Mouse (Mus musculus) heart, embryonic 15.5 days (tissue): ENCODE results near the gene Tex44. TPM values are rescaled to one million over a fixed set of nuclear protein-coding genes. Genes with fewer than 3 reads are reported as not detected.
"Not testable (repeated sequence)": the region's sequence is repeated elsewhere in the genome, so short reads cannot be mapped to it uniquely, and the experiment has no call there.

Source experiments
- ATAC-seq: fragments of 200-750 bp; cut with Nextera tagmentation; replicated peaks from 2 replicates; pipeline ENCODE4 v1.8.0; 2017; ENCODE audit warnings: low read depth, moderate TSS enrichment; ENCODE audit not compliant: insufficient number of reproducible peaks, insufficient read depth, low FRiP score
- H3K27ac ChIP-seq: fragments of 300-500 bp; sonication (generic); 2 replicates; pipeline ENCODE4 v1.5.1; 2015; ENCODE audit warnings: mild to moderate bottlenecking, inconsistent platforms
- H3K27me3 ChIP-seq: fragments of 300-500 bp; sonication (generic); 2 replicates; pipeline ENCODE4 v1.6.1; 2015; ENCODE audit warnings: inconsistent platforms
- H3K36me3 ChIP-seq: fragments of 300-500 bp; sonication (generic); 2 replicates; pipeline ENCODE4 v1.6.1; 2015; ENCODE audit warnings: mild to moderate bottlenecking, inconsistent platforms
- H3K4me1 ChIP-seq: fragments of 300-500 bp; sonication (generic); replicated peaks from 2 replicates; pipeline ENCODE4 v1.6.1; 2015; ENCODE audit warnings: inconsistent platforms
- H3K4me2 ChIP-seq: fragments of 300-500 bp; sonication (generic); 2 replicates; pipeline ENCODE4 v1.6.1; 2015; ENCODE audit warnings: inconsistent platforms, mild to moderate bottlenecking, moderate library complexity
- H3K4me3 ChIP-seq: fragments of 300-500 bp; sonication (generic); 2 replicates; pipeline ENCODE4 v1.5.1; 2015; ENCODE audit warnings: mild to moderate bottlenecking, inconsistent platforms
- H3K9ac ChIP-seq: fragments of 300-500 bp; sonication (generic); 2 replicates; pipeline ENCODE4 v1.6.1; 2015; ENCODE audit warnings: mild to moderate bottlenecking, inconsistent platforms
- H3K9me3 ChIP-seq: fragments of 300-500 bp; sonication (generic); replicated peaks from 2 replicates; pipeline ENCODE4 v1.6.1; 2016; ENCODE audit warnings: inconsistent platforms
- WGBS: fragments of 180-500 bp; shearing (Covaris S2); methylation state at CpG from one replicate; pipeline ENCODE4 v1.1.7; 2015; ENCODE audit warnings: mixed read lengths; 5-methylcytosine and 5-hydroxymethylcytosine counted together
- polyA plus RNA-seq: library from polyadenylated mRNA; unstranded; fragments of >200 nt; fragmentation: Nextera tagmentation; extraction: Ambion mirVana; gene quantifications from 2 replicates; pipeline ENCODE4 v1.2.1, GENCODE M21; 2015

The Tex44 gene
- polyA plus RNA-seq, 1 experiment from 2014 or later = not detected

DNA sequence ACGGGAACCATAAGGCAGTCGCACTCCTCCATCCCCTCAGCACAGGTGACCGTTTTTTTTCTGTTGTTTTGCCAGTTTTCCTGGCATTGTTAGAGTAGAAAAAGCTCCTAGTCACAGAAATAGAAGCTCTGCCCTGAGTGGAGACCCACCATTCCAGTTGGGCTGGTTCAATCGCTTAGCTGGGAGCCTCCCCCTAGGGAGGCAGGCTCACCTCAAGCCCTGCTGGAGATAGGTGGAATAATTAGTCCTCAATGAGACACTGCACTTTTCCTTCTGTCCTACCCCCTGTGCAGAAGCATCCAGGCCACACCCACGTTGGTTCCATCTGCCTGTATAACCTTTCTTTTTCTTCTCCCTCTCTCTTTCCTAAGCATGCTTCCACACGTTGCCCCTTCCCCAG lies 23.8 kb downstream of the Tex44 start:
- H3K27me3 ChIP-seq = no peaks in the 10 kb centered on the region
- ATAC-seq = no peak
- 0 out of 2 replicates have a peak overlapping the region, but pooled peaks have one; percentile 20 for H3K27ac ChIP-seq
- WGBS = 50% methylated on average over 6 of the region's 6 CpGs
- H3K4me2 ChIP-seq = no peak overlapping the region
- no peak overlapping the region for H3K4me3 ChIP-seq
- no peaks in the 10 kb centered on the region for H3K36me3 ChIP-seq
- no peaks in the 10 kb centered on the region for H3K9me3 ChIP-seq
- peaks cover 13% of the 10 kb centered on the region for H3K4me1 ChIP-seq
- H3K9ac ChIP-seq = no peak overlapping the region

DNA sequence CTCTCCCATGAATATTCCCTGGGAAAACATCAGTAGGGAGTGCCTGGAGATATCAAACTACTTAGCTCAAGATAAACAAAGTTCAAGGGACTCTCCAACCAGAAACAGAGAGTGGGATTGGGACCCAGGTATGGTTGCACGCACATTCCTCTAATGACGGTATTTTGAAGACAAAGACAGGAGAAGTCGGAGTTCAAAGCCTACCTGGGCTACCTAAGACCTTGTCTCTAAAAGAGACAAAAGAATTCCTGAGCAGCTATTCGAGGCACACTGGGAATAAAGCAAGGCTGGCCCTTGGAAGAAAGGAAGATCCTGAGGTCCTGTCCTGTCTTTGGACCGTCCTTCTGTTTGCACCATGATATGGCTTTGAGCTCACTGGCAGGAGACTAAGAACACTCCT lies 26.6 kb downstream of the Tex44 start:
- Histone ChIP-seq H3K27me3 (no peaks in the 10 kb centered on the region), H3K9ac (no peak overlapping the region), H3K36me3 (no peaks in the 10 kb centered on the region), H3K4me3 (no peak overlapping the region), H3K9me3 (no peaks in the 10 kb centered on the region), H3K4me1 (peaks cover 8% of the 10 kb centered on the region), H3K4me2 (no peak overlapping the region), H3K27ac (no peak overlapping the region)
- no peak for ATAC-seq
- WGBS = 69% methylated on average over 5 of the region's 5 CpGs

DNA sequence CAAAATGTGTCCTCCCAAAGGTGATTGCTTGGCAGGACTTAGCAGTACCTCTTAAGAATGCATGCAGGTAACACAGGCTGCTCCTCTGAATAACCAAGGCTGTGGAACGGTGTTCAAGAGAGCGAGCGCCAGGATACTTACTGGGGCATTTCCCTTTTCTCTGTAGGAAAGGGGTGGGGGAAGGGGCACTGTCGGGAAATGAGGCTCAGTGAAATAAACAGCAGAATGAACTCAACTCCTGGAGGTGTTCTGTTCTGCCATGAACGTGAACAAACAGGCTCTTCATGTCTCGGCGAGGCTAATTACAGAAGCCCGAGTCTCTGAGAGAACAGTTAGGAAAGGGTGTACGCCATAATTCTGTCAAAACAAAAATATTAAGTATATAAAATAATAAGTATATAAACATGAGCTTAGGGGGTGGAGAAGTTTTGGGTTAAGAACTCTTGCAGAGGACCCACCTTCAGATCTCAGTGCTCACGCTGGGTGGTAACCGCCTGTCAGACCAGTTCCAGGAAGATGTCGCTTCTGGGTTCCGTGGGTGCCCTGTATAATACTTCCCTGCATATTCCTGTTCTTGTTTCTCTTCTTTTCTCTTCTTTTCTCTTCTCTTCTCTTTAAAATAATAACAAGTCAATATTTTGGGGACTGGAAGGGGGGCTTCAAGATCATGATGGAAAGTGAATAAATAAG lies 30.9 kb downstream of the Tex44 start:
- Histone ChIP-seq H3K27ac (no peak overlapping the region), H3K9me3 (no peaks in the 10 kb centered on the region), H3K4me3 (no peak overlapping the region), H3K36me3 (no peaks in the 10 kb centered on the region), H3K27me3 (no peaks in the 10 kb centered on the region), H3K9ac (no peak overlapping the region), H3K4me2 (no peak overlapping the region), H3K4me1 (no peaks in the 10 kb centered on the region)
- 61% methylated on average over 13 of the region's 13 CpGs for WGBS
- no peak for ATAC-seq

DNA sequence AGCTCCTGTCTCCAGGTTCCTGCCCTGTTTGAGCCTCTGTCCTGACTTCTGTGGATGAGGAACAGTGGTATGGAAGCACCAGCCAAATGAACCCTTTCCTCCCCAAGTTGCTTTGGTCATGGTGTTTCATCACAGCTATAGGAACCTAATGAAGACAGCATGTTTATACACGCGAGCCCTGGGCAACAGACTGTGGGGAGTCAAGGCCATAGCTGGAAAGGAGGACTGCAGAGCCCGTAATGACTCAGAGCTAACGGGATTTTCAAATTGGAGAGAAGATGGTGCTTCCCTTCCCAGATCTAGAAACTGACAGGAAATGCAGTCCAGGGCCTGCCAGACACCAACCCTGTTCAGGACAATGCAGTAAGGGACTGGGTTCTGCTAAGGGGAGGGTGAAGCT lies 33.2 kb downstream of the Tex44 start:
- no peak overlapping the region for H3K4me2 ChIP-seq
- H3K4me1 ChIP-seq = peaks cover 4% of the 10 kb centered on the region; the same call in 1 of the 2 replicates
- no peak overlapping the region for H3K4me3 ChIP-seq
- H3K27me3 ChIP-seq = no peaks in the 10 kb centered on the region
- H3K36me3 ChIP-seq = no peaks in the 10 kb centered on the region
- no peaks in the 10 kb centered on the region for H3K9me3 ChIP-seq
- H3K9ac ChIP-seq = no peak overlapping the region
- H3K27ac ChIP-seq = no peak overlapping the region
- WGBS = 74% methylated on average over 4 of the region's 4 CpGs
- no peak for ATAC-seq

DNA sequence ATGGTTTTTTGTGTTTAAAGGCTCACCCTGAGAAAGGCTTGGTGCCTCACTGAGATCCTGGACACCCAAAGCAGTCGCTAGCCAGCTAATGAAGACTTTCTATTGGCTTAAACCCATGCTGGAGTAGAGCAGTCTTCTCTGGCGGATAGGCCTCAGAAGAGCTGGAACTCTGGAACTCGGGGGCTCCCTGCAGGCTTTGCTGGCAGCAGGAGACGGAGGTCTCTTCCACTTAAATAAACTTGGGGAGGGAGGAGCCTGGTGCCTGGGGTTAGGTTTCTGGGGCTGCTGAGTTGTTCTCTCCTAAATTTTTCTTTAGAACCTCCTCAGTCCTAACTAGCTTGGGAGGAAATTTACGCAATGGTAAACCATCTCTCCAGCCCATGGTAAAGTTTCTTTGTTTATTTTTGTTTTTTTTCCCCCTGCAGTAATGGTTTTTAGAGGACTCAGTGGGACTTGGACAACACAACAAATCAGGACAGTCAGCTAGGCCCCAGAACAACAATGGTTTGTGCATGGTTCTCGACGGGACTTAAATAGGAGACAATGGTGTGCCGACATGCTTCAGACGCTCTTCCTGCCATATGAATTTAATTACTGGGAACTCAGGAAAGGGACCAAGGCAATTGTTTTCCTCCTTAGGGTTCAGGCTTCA lies 38.2 kb downstream of the Tex44 start:
- H3K9me3 ChIP-seq = no peaks in the 10 kb centered on the region
- peaks cover 12% of the 10 kb centered on the region for H3K4me1 ChIP-seq
- H3K27ac ChIP-seq = peak overlapping the region; percentile 81
- no peak for ATAC-seq
- WGBS = 58% methylated on average over 9 of the region's 9 CpGs
- no peaks in the 10 kb centered on the region for H3K36me3 ChIP-seq
- H3K27me3 ChIP-seq = no peaks in the 10 kb centered on the region
- no peak overlapping the region for H3K4me3 ChIP-seq
- H3K4me2 ChIP-seq = no peak overlapping the region
- H3K9ac ChIP-seq = no peak overlapping the region

DNA sequence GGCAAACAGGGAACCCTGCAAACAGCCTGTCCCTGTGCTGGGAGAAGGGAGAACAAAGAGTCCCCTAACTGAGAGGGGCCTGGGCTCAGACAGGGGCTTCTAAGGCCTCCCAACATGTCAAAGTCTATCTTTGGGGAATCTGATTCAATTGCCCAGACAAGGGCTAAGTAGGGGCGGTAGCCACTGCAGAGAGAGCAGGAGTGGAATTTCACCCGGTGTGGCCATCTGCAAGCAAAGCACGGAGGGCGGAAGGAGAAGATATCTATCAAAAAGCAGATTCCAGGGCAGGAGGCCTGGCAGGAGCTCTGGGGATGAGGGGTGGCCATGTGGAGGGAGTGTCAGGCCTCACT lies 38.7 kb downstream of the Tex44 start:
- H3K4me3 ChIP-seq = no peak overlapping the region
- no peaks in the 10 kb centered on the region for H3K9me3 ChIP-seq
- no peak; the same call in 1 of the 2 replicates for ATAC-seq
- H3K27ac ChIP-seq = peak overlapping the region; percentile 81
- no peaks in the 10 kb centered on the region for H3K27me3 ChIP-seq
- H3K4me2 ChIP-seq = no peak overlapping the region
- H3K9ac ChIP-seq = no peak overlapping the region
- WGBS = 30% methylated on average over 4 of the region's 4 CpGs
- no peaks in the 10 kb centered on the region for H3K36me3 ChIP-seq
- peaks cover 12% of the 10 kb centered on the region for H3K4me1 ChIP-seq

DNA sequence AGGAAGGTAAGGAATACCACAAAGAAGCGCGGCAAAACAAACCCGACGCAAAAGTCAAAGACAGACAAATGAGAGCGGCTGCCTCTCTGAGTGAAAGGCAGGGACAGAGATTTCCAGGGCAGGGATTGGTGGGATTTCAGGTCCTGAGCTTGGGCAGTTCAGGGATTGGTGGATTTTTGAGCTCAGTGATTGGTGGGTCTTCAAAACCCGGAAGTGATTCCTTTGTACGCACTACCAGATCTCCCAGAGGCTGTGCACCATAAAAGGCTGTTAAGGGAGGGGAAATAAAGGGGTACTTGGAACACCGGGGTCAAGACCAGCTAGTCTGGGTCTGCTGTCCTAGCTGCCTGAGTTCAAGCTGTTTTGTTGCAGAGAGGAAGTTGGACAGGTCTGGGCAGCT lies 41.3 kb downstream of the Tex44 start:
- Histone ChIP-seq H3K27me3 (no peaks in the 10 kb centered on the region), H3K36me3 (no peaks in the 10 kb centered on the region), H3K4me1 (peaks cover 34% of the 10 kb centered on the region), H3K4me2 (no peak overlapping the region), H3K4me3 (no peak overlapping the region), H3K9me3 (no peaks in the 10 kb centered on the region), H3K27ac (no peak overlapping the region), H3K9ac (no peak overlapping the region)
- no peak for ATAC-seq
- 88% methylated on average over 8 of the region's 8 CpGs for WGBS

DNA sequence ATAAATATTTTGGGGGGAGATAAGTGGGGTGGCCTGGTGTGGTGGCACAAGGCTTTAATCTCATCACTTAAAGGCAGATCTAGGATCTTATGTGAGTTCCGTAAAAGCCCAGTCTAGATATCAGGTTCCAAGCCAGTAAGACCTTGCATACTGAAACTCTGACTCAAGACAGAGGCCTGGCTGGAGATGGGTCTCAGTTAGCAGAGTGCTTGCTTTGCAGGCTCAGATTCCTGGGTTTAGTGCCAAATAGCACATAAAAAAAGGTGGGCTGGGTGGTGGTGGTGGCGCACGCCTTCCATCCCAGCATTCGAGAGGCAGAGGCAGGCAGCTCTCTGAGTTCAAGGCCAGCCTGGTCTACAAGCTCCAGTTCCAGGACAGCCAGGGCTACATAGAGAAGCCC lies 43.7 kb downstream of the Tex44 start:
- Histone ChIP-seq H3K4me3 (no peak overlapping the region), H3K36me3 (no peaks in the 10 kb centered on the region), H3K27me3 (no peaks in the 10 kb centered on the region), H3K9ac (no peak overlapping the region), H3K27ac (peak overlapping the region; percentile 95), H3K4me2 (no peak overlapping the region), H3K9me3 (no peaks in the 10 kb centered on the region), H3K4me1 (peaks cover 37% of the 10 kb centered on the region)
- 84% methylated on average over 4 of the region's 4 CpGs for WGBS
- no peak for ATAC-seq

DNA sequence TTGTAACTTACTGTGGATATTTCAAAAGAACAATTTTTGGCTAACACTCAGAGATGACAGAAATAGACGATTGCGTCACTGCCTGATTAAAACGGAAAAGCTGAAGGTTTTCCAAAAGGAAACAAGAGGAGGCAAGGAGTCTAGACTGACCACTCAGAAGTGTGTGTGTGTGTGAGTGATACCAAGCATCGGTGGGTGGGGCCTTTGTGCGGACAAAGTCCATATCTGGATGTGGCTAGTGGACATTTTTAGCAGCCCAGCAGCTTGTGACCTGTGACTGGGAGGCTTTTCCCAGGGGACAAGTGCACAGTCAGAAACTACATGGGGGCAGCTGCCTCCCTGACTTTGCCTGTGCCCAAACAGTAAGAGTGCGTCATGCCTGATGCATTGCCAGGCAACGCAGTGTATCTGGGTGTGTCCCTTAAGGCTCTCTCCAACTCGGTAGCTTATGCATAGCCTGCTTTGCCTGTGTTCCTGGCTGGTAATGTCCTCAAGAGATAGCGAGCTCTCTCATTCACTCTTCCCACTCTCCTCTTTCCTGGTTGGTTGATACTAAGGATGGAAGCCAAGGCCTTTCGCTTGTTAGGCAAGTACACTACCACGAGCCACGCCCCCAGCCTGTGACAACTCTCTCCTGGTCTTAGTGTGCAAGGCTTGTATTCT lies 44.5 kb downstream of the Tex44 start:
- H3K4me3 ChIP-seq = peak overlapping the region; percentile 14; the same call in 1 of the 2 replicates
- peaks cover 32% of the 10 kb centered on the region for H3K4me1 ChIP-seq
- H3K27me3 ChIP-seq = no peaks in the 10 kb centered on the region
- no peak overlapping the region for H3K9ac ChIP-seq
- 14% methylated on average over 12 of the region's 12 CpGs for WGBS
- H3K9me3 ChIP-seq = no peaks in the 10 kb centered on the region
- H3K4me2 ChIP-seq = peak overlapping the region; percentile 57
- peak overlapping the region; percentile 95 for H3K27ac ChIP-seq
- no peaks in the 10 kb centered on the region for H3K36me3 ChIP-seq
- peak; percentile 85 for ATAC-seq

DNA sequence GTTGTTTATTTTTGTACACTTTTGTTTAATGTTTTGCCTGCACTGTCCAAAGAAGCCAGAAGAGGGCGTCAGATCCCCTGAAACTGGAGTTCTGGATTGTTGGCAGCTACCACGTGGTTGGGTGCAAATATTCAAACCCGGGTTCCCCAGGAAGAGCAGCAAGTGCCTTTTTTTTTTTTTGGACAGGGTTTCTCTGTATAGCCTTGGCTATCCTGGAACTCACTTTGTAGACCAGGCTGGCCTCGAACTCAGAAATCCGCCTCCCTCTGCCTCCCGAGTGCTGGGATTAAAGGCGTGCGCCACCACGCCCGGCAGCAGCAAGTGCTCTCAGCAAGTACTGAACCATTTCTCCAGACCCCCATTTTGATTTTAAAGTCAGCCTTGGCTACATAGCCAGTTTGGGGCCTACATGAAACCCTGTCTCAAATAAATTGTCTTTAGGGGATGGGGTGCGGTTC lies 45.4 kb downstream of the Tex44 start:
- ATAC-seq, H3K9me3 ChIP-seq, H3K27me3 ChIP-seq, H3K36me3 ChIP-seq: not testable (repeated sequence)
- H3K4me2 ChIP-seq = peak overlapping the region; percentile 57
- H3K4me3 ChIP-seq = peak overlapping the region; percentile 16; the same call in 1 of the 2 replicates
- H3K27ac ChIP-seq = peak overlapping the region; percentile 95
- peak overlapping the region; percentile 23; the same call in 1 of the 2 replicates for H3K9ac ChIP-seq
- peaks cover 32% of the 10 kb centered on the region for H3K4me1 ChIP-seq
- WGBS = 66% methylated on average over 11 of the region's 11 CpGs

DNA sequence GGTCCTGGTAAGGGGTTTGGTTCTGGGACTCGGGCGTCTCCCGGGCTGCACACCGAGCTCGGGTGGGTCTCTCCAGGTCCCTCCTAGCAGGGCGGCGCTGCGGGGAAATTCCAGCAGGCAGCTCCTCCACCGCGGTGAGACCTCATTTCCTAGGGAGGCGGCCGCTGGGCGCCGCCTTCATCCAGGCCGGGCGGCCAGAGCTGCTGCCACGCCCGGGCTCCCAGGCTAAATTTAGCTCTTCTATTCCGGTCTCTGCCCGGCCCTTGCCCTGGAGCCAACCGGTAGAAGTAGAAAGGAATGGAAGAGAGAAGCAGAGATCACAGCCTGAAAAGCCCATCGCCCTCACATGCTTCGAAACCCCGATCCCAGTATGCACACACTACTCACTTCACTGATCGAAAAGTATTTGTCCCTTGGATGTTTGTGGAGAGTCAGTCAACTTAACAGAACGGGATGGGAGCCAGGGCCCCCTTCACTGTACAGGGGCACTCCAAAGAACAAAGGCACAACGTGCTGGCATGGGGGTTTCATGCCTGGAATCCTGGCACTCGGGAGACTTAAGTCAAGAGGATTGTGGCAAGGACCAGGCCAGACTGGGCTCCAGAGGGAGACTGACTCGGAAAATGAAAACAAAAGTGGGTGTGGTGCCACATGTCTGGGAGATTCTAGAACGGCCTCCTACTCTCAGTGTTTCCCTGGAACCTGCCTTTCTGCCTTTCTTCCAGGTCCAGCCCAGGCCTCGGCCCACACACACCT lies 46.2 kb downstream of the Tex44 start:
- WGBS = 3% methylated on average over 31 of the region's 31 CpGs
- peak overlapping the region; percentile 95 for H3K27ac ChIP-seq
- peak overlapping the region; percentile 16; the same call in 1 of the 2 replicates for H3K4me3 ChIP-seq
- H3K4me2 ChIP-seq = peak overlapping the region; percentile 57
- peaks cover 32% of the 10 kb centered on the region for H3K4me1 ChIP-seq
- no peaks in the 10 kb centered on the region for H3K27me3 ChIP-seq
- H3K9ac ChIP-seq = peak overlapping the region; percentile 23
- no peaks in the 10 kb centered on the region for H3K9me3 ChIP-seq
- no peaks in the 10 kb centered on the region for H3K36me3 ChIP-seq
- peak; percentile 78 for ATAC-seq
